Mouse (Mus musculus) B cell, adult (primary cell): ENCODE measurements around the gene Gabpa. TPM values are rescaled to one million over a fixed set of nuclear protein-coding genes. Genes with fewer than 3 reads are reported as not detected.

ENCODE experiments used
- total RNA-seq: library from RNA; stranded (reverse); gene quantifications from 4 replicates; pipeline ENCODE4 v1.2.4, GENCODE M21; 2023; ENCODE audit not compliant: inconsistent age

The Gabpa gene
- total RNA-seq: 44.8 to 54.2 TPM (median 46.5 TPM) in 4 replicates

DNA sequence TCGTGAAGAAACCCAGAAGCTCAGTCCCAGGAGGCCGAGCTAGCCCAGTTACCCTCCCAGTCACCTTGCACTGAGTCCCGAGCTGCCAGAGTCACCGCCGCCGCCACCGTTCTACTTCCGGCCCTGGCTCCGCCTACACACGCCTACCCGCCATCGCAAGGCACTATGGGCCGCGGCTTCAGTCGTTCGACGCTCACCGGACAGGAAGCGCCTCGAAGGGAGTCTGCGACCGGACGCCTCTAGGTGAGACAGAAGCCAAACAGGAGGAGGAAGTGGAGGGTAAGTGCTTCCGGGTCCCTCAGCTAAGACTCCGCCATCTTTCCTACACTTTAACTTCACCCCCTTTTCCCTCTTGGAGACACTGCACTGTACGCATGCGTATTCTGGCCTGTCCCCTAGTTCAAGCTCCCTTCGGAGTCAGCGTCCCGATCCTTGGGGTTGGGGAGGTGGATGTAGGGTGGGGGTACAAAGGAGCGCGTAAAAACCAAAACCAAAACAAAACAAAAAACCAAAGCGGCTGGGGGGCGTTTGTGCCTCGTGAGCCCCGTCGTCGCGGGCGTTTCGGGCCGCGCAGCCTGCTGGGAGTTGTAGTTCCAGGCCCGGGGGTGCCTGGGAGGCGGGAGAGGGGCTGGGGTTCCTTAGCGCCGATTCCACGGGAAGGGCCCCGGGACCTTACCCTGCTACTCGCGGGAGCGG is at the start of gene Gabpa:
TSS of gene Gabpa (plus strand) at position 181 of the 696 bp plus-strand sequence.

GRCm38 (mm10) chr16:84835441-84835822 is 707 bp downstream of the Gabpa start, which contains the start of gene Atp5j:
Gene Atp5j, minus strand, starts transcription at chr16:84835625.

Other genes with a start within 250 kb of the Gabpa start
- gene Mrpl39, start 99.2 kb upstream of the Gabpa start, total RNA-seq: 18.9 to 24.9 TPM (median 21.0 TPM) in 4 replicates
- not detected in 4 replicates for gene Jam2, start 60.8 kb upstream of the Gabpa start, total RNA-seq
- 112 to 129 TPM (median 126 TPM) in 4 replicates for gene Atp5j, start 700 bp downstream of the Gabpa start, total RNA-seq